Mouse (Mus musculus): Measurements from ENCODE around the gene Apol10a. TPM values are rescaled to one million over a fixed set of nuclear protein-coding genes. Genes with fewer than 3 reads are reported as not detected.
"Not testable (repeated sequence)": the region's sequence is repeated elsewhere in the genome, so short reads cannot be mapped to it uniquely, and the experiment has no call there.

The Apol10a gene
- 1.3 TPM in 1 of 3 replicates, not detected in the others for total RNA-seq (2017)

DNA sequence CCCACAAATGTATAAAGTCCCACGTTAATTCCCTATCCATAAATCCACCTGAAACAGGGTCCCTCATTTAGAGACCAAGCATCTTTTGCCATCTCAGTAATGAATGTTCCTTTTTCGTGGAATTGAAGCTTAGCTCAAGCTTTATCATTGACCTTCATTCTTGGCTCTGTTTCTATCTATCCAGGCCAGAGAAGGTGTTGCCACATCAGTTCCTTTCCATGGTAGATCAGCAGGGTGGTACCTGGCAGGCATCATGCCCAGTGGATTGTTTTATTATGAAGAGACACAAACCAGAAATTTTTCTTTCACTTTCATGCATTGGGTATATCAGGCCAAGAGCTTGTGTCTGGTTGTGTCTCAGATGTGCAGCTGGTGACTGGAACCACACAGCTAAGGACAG lies at the start of gene Apol10a:
Apol10a (plus strand) TSS at position 355 of the 400 bp plus-strand sequence.
- not testable (repeated sequence) for ATAC-seq (replicated peaks; ENCODE audit: insufficient number of reproducible peaks, low FRiP score, low TSS enrichment, poor library complexity, severe bottlenecking)

- not testable (repeated sequence) for ATAC-seq (replicated peaks; ENCODE audit: insufficient number of reproducible peaks, low FRiP score, low TSS enrichment, poor library complexity, severe bottlenecking)
Measured at GRCm38 (mm10) chr15:77428690-77429448, 48.0 kb upstream of the Apol10a start.

- ATAC-seq (replicated peaks; ENCODE audit: insufficient number of reproducible peaks, low FRiP score, low TSS enrichment, poor library complexity, severe bottlenecking): not testable (repeated sequence)
Measured at GRCm38 (mm10) chr15:77444746-77445145, 32.1 kb upstream of the Apol10a start.

- ATAC-seq (replicated peaks; ENCODE audit: insufficient number of reproducible peaks, low FRiP score, low TSS enrichment, poor library complexity, severe bottlenecking): not testable (repeated sequence)
Measured at GRCm38 (mm10) chr15:77445668-77446067, 31.2 kb upstream of the Apol10a start.

DNA sequence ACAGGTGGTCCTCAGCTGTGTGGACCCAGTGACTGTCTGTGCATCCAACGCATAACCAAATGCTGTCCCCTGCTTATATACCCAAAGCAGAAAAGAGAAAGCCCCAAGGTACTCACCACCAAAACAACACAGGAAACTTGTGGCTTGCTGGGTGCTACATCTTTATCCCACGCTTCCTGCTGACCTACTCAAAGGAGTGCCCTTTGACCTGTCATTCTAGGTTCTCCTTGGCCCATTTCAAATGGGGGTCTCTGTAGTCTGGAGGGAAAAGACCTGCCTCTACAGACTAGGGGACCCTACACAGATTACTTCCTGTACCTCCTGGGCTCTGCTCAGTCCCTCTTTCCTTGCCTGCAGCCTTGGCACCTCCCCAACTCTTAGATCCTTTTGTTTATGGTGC lies 29.5 kb upstream of the Apol10a start, which contains the start of gene Apol7b:
Apol7b (minus strand) TSS at position 101 of the 400 bp plus-strand sequence.
- not testable (repeated sequence) for ATAC-seq (replicated peaks; ENCODE audit: insufficient number of reproducible peaks, low FRiP score, low TSS enrichment, poor library complexity, severe bottlenecking)

- ATAC-seq (replicated peaks; ENCODE audit: insufficient number of reproducible peaks, low FRiP score, low TSS enrichment, poor library complexity, severe bottlenecking): not testable (repeated sequence)
Measured at GRCm38 (mm10) chr15:77449927-77450326, 26.9 kb upstream of the Apol10a start.

DNA sequence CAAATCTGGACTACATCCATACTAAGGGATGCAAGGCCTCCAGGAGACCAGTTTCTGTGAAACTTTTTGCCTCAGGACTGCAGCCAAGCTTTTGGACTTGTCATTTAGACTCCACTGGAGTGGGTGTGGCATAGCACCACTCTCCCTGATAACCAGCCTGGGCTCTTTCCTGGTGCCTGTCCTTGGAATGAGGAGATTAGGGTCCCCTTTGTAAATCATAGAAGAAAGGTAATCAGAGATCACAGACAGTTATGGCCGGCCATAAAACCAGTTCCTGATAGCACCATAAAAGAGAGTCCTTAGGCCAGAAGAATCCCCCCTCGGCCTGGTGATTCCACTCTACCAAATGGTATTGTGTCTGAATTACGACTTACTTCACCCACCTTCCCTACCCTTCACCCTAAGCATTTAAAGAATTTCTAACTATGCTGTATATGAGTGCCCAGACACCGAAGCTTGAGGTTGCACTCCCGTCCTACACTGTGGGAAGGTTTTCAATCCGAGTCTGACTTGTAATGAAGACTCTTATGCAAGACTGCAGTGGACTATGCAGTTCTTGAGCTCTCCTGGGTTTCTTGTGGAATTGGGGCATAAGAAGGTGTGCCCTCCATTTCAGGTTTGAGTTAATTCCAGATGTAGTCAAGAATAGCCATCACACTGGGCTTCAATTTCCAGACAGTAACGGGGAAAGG lies 2.0 kb upstream of the Apol10a start:
- ATAC-seq (replicated peaks; ENCODE audit: insufficient number of reproducible peaks, low FRiP score, low TSS enrichment, poor library complexity, severe bottlenecking): not testable (repeated sequence)

DNA sequence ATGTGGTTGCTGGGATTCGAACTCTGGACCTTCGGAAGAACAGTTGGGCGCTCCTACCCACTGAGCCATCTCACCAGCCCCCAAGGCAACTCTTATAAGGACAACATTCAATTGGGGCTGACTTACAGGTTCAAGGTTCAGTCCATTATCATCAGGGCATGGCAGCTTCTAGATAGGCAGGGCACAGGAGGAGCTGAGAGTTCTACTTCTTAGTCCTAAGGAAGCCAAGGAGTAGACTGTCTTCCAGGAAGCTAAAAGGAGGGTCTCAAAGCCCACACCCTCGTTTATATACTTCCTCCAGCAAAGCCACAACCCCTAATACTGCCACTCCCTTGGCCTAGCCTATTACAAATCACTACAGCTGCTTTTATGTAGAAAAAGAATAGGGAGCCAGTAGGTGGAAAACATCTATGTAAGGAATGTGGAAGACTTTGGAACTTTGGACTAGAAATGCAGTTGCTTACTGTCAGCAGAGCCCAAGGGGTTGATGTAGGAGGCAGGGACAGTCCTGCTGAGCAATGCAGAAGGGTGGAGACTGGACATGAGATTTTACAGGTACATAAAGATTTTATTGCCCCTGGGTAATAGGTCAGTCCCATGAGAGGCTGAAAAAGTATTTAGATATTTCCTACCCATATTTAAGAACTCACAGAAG lies 5.4 kb downstream of the Apol10a start:
- ATAC-seq (replicated peaks; ENCODE audit: insufficient number of reproducible peaks, low FRiP score, low TSS enrichment, poor library complexity, severe bottlenecking): no peak

GRCm38 (mm10) chr15:77493181-77493580 lies 16.3 kb downstream of the Apol10a start:
- ATAC-seq (replicated peaks; ENCODE audit: insufficient number of reproducible peaks, low FRiP score, low TSS enrichment, poor library complexity, severe bottlenecking): not testable (repeated sequence)

DNA sequence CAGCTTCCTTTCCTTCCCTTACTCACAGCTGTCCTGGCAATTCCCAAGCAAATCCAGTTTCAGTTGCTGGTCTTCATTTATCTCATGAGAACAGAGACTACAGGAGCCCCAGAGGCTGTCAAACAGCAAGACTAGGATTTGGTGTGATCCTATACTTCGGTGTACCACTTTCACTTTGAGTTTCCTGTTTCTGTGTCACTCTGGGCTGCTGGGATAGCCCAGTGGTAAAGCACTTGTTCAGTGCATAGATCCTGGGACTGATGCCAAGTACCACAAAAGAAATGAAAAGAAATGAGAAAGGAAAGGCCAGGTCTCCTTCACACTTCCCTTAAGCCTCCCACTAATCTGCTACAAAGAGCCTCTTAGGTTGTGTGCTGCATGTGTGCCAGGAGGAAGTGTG lies 17.8 kb downstream of the Apol10a start:
- not testable (repeated sequence) for ATAC-seq (replicated peaks; ENCODE audit: insufficient number of reproducible peaks, low FRiP score, low TSS enrichment, poor library complexity, severe bottlenecking)

- ATAC-seq (replicated peaks; ENCODE audit: insufficient number of reproducible peaks, low FRiP score, low TSS enrichment, poor library complexity, severe bottlenecking): not testable (repeated sequence)
Measured at GRCm38 (mm10) chr15:77507966-77508365, 31.1 kb downstream of the Apol10a start, which contains the start of gene Apol11a. Gene Apol11a, plus strand, starts transcription at chr15:77508271.

DNA sequence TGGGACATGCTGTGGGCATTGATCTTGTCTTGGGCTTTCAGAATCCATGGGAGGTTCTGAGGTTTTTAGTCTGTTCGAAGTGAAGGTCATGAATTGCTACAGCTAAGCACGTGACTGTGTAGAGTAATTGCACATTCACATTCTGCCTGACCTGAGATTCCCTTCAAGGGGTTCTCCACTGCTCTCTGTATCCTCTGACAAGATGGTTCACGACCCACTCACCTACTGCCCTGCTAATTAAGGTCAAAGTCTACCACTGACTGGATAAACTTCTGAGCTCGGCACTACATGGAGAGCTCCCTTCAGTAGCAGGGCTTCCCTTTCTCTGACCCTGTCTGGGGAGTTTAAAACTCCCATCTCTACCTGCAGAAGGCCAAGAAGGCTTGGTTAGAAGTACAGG lies 43.7 kb downstream of the Apol10a start:
- ATAC-seq (replicated peaks; ENCODE audit: insufficient number of reproducible peaks, low FRiP score, low TSS enrichment, poor library complexity, severe bottlenecking): not testable (repeated sequence)

DNA sequence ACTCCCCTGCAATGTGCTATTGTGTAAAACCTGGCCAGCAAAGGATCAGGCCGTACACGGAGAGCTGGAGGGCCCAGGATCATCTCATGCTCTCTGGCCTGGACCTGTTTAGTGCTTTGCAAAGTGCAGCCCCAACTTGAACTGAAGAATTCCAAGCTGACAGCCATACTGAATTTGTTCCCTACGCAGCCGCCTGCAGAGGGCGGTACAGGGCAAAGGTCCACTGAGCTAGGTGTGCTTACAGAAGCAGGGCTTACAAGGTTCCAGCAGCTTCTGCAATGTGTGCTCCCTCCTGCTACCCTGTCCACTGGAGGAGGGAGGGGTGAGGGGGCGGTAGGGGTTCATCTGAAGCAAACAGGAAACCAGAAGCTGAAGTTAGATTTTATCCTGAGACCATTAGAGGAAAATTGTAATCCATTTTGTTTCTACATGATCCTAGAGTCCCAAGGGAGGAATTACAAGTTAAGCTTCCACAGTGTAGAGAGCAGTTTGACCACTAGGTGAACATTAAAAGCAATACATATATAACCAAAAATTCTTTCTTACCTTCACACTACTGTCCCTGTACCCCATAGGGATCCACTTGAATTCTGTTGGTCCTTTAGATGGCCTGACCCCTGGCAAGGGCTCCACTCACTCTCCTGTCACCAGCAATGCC lies 46.5 kb downstream of the Apol10a start:
- not testable (repeated sequence) for ATAC-seq (replicated peaks; ENCODE audit: insufficient number of reproducible peaks, low FRiP score, low TSS enrichment, poor library complexity, severe bottlenecking)

GRCm38 (mm10) chr15:77533216-77533615 lies 56.4 kb downstream of the Apol10a start, which contains the start of gene Apol7c:
Gene Apol7c, minus strand, starts transcription at chr15:77533316.
- ATAC-seq (replicated peaks; ENCODE audit: insufficient number of reproducible peaks, low FRiP score, low TSS enrichment, poor library complexity, severe bottlenecking): no peak

GRCm38 (mm10) chr15:77539221-77539620 lies 62.4 kb downstream of the Apol10a start:
- ATAC-seq (replicated peaks; ENCODE audit: insufficient number of reproducible peaks, low FRiP score, low TSS enrichment, poor library complexity, severe bottlenecking): not testable (repeated sequence)
